Mouse (Mus musculus) heart, embryonic 11.5 days (tissue): Measurements from ENCODE around the gene Stard5. TPM values are rescaled to one million over a fixed set of nuclear protein-coding genes. Genes with fewer than 3 reads are reported as not detected.

Experiments
- ATAC-seq: fragments of 200-750 bp; cut with Nextera tagmentation; replicated peaks from 2 replicates; pipeline ENCODE4 v1.8.0; 2017; ENCODE audit warnings: moderate library complexity; ENCODE audit not compliant: insufficient number of reproducible peaks, low FRiP score, low TSS enrichment
- H3K27ac ChIP-seq: fragments of 300-500 bp; sonication (generic); 2 replicates; pipeline ENCODE4 v1.5.1; 2014; ENCODE audit warnings: mild to moderate bottlenecking, low read depth, low read length
- H3K27me3 ChIP-seq: fragments of 300-500 bp; sonication (generic); 2 replicates; pipeline ENCODE4 v1.6.1; 2014; ENCODE audit warnings: mild to moderate bottlenecking, low read length, mixed read lengths; ENCODE audit not compliant: control insufficient read depth, insufficient read depth
- H3K36me3 ChIP-seq: fragments of 300-500 bp; sonication (generic); 2 replicates; pipeline ENCODE4 v1.6.1; 2014; ENCODE audit warnings: mild to moderate bottlenecking, low read length, moderate library complexity, mixed read lengths; ENCODE audit not compliant: control insufficient read depth, insufficient read depth
- H3K4me1 ChIP-seq: fragments of 300-500 bp; sonication (generic); 2 replicates; pipeline ENCODE4 v1.6.1; 2014; ENCODE audit warnings: low read length; ENCODE audit not compliant: control insufficient read depth, insufficient read depth
- H3K4me2 ChIP-seq: fragments of 300-500 bp; sonication (generic); 2 replicates; pipeline ENCODE4 v1.6.1; 2014; ENCODE audit warnings: mild to moderate bottlenecking, moderate library complexity
- H3K4me3 ChIP-seq: fragments of 300-500 bp; sonication (generic); 2 replicates; pipeline ENCODE4 v1.5.1; 2014; ENCODE audit warnings: low read depth, low read length
- H3K9ac ChIP-seq: fragments of 300-500 bp; sonication (generic); 2 replicates; pipeline ENCODE4 v1.6.1; 2014; ENCODE audit warnings: mild to moderate bottlenecking, low read depth, low read length, moderate library complexity
- H3K9me3 ChIP-seq: fragments of 300-500 bp; sonication (generic); replicated peaks from 2 replicates; pipeline ENCODE4 v1.6.1; 2016; ENCODE audit warnings: low read length; ENCODE audit not compliant: control insufficient read depth
- WGBS: fragments of 180-500 bp; shearing (Covaris S2); extraction: QIAGEN DNeasy Blood & Tissue Kit; methylation state at CpG from one replicate; pipeline ENCODE4 v1.1.7; 2014; ENCODE audit not compliant: insufficient replicate concordance; 5-methylcytosine and 5-hydroxymethylcytosine counted together
- polyA plus RNA-seq: library from polyadenylated mRNA; unstranded; fragments of >200 nt; fragmentation: Nextera tagmentation; extraction: Ambion mirVana; gene quantifications from 2 replicates; pipeline ENCODE4 v1.2.1, GENCODE M21; 2014

Gene Stard5
- polyA plus RNA-seq, 1 experiment from 2014 or later: 30.0 TPM

GRCm38 (mm10) chr7:83682640-83683274 is 51.0 kb downstream of the Stard5 start:
- H3K36me3 ChIP-seq: no peaks in the 10 kb centered on the region
- no peak overlapping the region for H3K27ac ChIP-seq
- ATAC-seq: no peak
- H3K4me1 ChIP-seq: no peaks in the 10 kb centered on the region
- H3K4me2 ChIP-seq: no peak overlapping the region
- no peaks in the 10 kb centered on the region for H3K9me3 ChIP-seq
- 33% methylated on average over 6 of the region's 6 CpGs for WGBS
- no peak overlapping the region for H3K9ac ChIP-seq
- H3K4me3 ChIP-seq: no peak overlapping the region
- no peaks in the 10 kb centered on the region for H3K27me3 ChIP-seq

GRCm38 (mm10) chr7:83695449-83696212 is 63.9 kb downstream of the Stard5 start:
- WGBS: 24% methylated on average over 6 of the region's 6 CpGs
- Histone ChIP-seq H3K4me2 (no peak overlapping the region), H3K27ac (no peak overlapping the region), H3K27me3 (no peaks in the 10 kb centered on the region), H3K9me3 (no peaks in the 10 kb centered on the region), H3K4me1 (no peaks in the 10 kb centered on the region), H3K9ac (no peak overlapping the region), H3K36me3 (no peaks in the 10 kb centered on the region), H3K4me3 (no peak overlapping the region)
- no peak for ATAC-seq

DNA sequence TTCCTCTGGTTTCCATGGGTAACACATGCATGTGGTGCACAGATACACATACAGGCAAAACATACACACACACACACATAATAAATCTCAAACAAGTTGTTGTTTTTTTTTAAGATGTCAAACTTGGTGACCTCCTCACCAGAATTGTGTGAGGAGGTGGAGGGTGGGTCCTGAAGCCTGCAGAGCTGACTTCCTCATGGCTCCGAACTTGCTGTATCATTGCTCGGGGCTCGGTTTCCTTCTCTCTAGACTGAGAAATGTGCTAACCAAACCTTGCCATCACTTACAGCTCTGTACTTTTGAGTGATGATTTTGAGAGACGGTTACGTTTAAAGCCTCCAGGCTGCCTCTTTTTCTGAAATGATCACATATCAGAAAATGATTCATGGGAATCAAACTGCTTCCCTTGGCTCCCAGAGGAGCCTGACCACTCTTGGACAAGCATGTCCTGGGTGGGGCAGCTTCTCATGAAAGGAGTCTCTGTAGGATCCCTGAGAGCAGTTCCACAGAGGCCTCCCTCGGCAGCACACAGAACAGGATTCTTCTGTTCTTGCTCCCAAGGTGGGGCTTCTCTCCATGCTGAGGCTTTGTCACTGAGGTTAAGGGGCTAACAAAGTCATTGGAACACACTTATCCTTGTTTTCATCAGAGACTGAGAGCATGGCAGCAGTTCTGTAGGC is 67.4 kb downstream of the Stard5 start:
- Histone ChIP-seq H3K9me3 (no peaks in the 10 kb centered on the region), H3K36me3 (no peaks in the 10 kb centered on the region), H3K27ac (no peak overlapping the region), H3K4me3 (no peak overlapping the region), H3K4me1 (no peaks in the 10 kb centered on the region), H3K4me2 (no peak overlapping the region), H3K9ac (no peak overlapping the region), H3K27me3 (no peaks in the 10 kb centered on the region)
- WGBS: 83% methylated on average over 6 of the region's 6 CpGs
- no peak for ATAC-seq

Other genes with a start within 250 kb of the Stard5 start
- 0.13 and 0.21 TPM in 2 replicates for gene Tmc3, start 47.0 kb upstream of the Stard5 start, polyA plus RNA-seq
- gene Il16, start 113.8 kb downstream of the Stard5 start, polyA plus RNA-seq: 1.5 and 2.1 TPM in 2 replicates
- 3.6 and 5.2 TPM in 2 replicates for gene Cfap161, start 162.9 kb downstream of the Stard5 start, polyA plus RNA-seq